Mouse (Mus musculus): ENCODE data around the gene Tmod1. TPM values are rescaled to one million over a fixed set of nuclear protein-coding genes. Genes with fewer than 3 reads are reported as not detected.

Tmod1 gene
- polyA plus RNA-seq, 1 experiment = 1.2 TPM

DNA sequence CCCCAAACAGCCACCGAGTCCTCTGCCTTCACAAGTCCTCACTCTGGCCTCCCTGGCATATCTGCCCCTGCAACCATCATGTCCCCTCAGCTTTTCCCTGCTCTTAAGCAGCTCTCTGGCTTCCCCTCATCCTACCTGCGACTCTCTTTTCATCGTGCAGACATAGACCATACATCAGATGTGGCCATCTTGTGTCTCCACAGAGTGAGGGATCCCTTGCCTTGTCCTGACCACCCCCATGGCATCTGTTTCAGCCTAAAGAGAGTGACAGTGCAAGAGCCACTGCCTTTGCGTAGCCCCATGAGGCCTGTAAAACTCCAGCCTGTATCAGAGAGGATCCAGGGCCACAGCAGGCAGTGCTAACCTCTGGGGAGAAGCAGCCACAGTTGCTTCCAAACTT is 10.0 kb upstream of the Tmod1 start:
- Histone ChIP-seq H3K4me1 (ENCODE audit: control insufficient read depth, insufficient read depth, low read length) (no peaks in the 10 kb centered on the region; the same call in 1 of the 2 replicates), H3K27ac (ENCODE audit: insufficient read depth, low read depth, low read length) (no peak overlapping the region), H3K4me3 (ENCODE audit: insufficient read depth, low read length) (no peak overlapping the region)
- TF ChIP-seq CTCF (IDR thresholded peaks at IDR 0.05; ENCODE audit: low read depth, low read length) = no peak
- no peak for TF ChIP-seq POLR2A (IDR thresholded peaks at IDR 0.05; ENCODE audit: borderline replicate concordance, low read depth, low read length)

DNA sequence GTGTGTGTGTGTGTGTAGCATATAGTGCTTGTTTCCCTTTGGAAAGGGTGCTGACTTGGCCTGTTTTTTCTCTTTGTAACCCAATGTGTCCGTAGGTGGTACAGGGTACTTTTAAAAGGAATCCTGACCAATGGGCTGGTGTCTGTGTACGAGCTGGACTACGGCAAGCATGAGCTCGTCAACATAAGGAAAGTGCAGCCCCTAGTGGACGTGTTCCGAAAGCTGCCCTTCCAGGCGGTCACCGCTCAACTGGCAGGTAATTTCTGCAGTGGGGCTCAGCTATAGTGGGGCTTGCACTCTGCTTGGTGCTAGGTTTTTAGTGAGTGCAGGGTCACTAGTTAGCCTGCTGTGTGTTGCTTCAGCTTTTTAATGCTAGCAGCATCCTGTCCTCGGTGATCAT is 9.2 kb upstream of the Tmod1 start:
- no peak for TF ChIP-seq POLR2A (IDR thresholded peaks at IDR 0.05; ENCODE audit: borderline replicate concordance, low read depth, low read length)
- TF ChIP-seq CTCF (IDR thresholded peaks at IDR 0.05; ENCODE audit: low read depth, low read length) = no peak
- Histone ChIP-seq H3K27ac (ENCODE audit: insufficient read depth, low read depth, low read length) (no peak overlapping the region), H3K4me3 (ENCODE audit: insufficient read depth, low read length) (no peak overlapping the region)

DNA sequence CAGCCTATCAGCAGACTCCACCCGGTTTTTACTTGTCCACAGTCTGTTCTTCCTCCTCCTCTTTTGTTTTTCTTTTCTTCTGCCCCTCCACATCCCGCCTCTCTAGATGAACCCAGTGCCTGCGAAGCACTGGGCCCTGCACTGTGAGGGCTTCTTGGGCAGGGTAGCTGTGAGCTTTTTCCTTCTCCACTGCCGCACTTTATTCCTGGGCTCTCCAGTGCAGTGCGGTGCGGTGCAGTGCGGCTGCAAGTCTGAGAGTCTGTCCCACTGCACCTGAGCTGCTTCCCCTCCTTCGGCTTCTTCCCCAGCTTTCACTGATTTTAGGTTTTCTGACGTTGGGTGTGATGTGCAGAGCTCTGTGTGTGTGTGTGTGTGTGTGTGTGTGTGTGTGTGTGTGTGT is 6.3 kb upstream of the Tmod1 start:
- TF ChIP-seq POLR2A (IDR thresholded peaks at IDR 0.05; ENCODE audit: borderline replicate concordance, low read depth, low read length) (no peak), CTCF (IDR thresholded peaks at IDR 0.05; ENCODE audit: low read depth, low read length) (no peak)
- H3K27ac ChIP-seq (ENCODE audit: insufficient read depth, low read depth, low read length) = no peak overlapping the region
- no peaks in the 10 kb centered on the region; the same call in 1 of the 2 replicates for H3K4me1 ChIP-seq (ENCODE audit: control insufficient read depth, insufficient read depth, low read length)
- no peak overlapping the region for H3K4me3 ChIP-seq (ENCODE audit: insufficient read depth, low read length)

More for the DNA sequence above, 9.2 kb upstream of the Tmod1 start:
- H3K4me1 ChIP-seq (ENCODE audit: control insufficient read depth, insufficient read depth, low read length) = no peaks in the 10 kb centered on the region; the same call in 1 of the 2 replicates

DNA sequence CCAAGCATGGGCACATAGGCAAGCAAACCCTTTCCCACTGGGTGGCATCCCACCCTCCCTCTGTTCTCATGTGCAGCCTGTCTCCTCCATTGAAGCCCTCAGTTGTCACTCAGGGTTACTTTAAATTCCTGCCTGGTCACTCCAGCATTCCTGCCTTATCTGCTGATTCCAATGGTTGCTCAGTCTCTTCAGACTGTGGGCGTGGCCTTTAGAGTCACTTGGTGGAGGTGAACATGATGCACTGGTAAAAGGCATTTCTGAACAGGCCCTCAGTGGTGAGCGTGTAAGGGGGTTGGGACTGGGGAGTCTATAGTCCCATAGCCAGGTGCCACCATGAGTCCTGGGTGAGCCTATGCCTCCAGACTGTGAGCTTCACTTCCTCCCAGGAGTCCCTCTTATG is 5.5 kb upstream of the Tmod1 start:
- no peak overlapping the region for H3K4me3 ChIP-seq (ENCODE audit: insufficient read depth, low read length)
- TF ChIP-seq POLR2A (IDR thresholded peaks at IDR 0.05; ENCODE audit: borderline replicate concordance, low read depth, low read length) = no peak
- no peak for TF ChIP-seq CTCF (IDR thresholded peaks at IDR 0.05; ENCODE audit: low read depth, low read length)
- no peaks in the 10 kb centered on the region; the same call in 1 of the 2 replicates for H3K4me1 ChIP-seq (ENCODE audit: control insufficient read depth, insufficient read depth, low read length)
- no peak overlapping the region for H3K27ac ChIP-seq (ENCODE audit: insufficient read depth, low read depth, low read length)

DNA sequence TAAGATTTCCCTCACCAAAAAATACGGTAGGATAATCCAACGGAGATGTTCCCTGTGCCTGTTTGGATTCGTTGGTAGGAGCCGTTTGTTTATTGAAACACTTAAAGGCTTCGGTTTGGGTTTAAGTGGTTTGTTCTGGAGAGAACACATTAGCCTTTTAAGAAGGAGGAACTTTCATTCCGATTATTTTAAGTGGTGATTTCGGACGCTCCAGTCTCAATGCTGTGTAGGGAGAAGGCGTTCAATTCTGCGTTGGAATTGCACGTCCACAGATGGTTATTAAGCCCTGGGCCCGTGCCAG is 194 bp upstream of the Tmod1 start:
- Histone ChIP-seq H3K4me1 (ENCODE audit: control insufficient read depth, insufficient read depth, low read length) (peaks cover 28% of the 10 kb centered on the region), H3K4me3 (ENCODE audit: insufficient read depth, low read length) (peak overlapping the region; percentile 82), H3K27ac (ENCODE audit: insufficient read depth, low read depth, low read length) (no peak overlapping the region)
- no peak for TF ChIP-seq POLR2A (IDR thresholded peaks at IDR 0.05; ENCODE audit: borderline replicate concordance, low read depth, low read length)
- TF ChIP-seq CTCF (IDR thresholded peaks at IDR 0.05; ENCODE audit: low read depth, low read length) = no peak

DNA sequence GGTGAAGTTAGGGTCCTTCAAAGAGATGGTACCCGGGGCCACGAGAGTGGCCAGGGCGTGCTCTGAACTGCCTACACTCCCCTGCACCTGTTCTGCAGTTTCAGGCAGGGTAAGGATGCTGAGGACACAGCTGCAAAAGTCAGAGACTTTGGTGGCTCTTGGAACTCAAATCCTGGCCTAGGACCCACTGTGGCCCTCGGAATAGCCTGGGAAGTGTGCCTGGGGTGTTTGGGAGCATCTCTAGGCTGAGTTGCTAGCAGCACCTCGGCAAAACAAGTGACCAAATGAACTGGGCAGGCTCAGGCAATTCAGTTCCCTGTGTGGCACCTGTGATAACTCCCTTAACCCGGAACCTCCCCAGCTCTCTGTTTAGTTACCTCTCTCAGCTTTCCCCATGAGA is 1.2 kb downstream of the Tmod1 start:
- TF ChIP-seq POLR2A (IDR thresholded peaks at IDR 0.05; ENCODE audit: borderline replicate concordance, low read depth, low read length) = no peak
- TF ChIP-seq CTCF (IDR thresholded peaks at IDR 0.05; ENCODE audit: low read depth, low read length) = no peak
- peak overlapping the region; percentile 82 for H3K4me3 ChIP-seq (ENCODE audit: insufficient read depth, low read length)
- H3K4me1 ChIP-seq (ENCODE audit: control insufficient read depth, insufficient read depth, low read length) = peaks cover 28% of the 10 kb centered on the region
- H3K27ac ChIP-seq (ENCODE audit: insufficient read depth, low read depth, low read length) = no peak overlapping the region

DNA sequence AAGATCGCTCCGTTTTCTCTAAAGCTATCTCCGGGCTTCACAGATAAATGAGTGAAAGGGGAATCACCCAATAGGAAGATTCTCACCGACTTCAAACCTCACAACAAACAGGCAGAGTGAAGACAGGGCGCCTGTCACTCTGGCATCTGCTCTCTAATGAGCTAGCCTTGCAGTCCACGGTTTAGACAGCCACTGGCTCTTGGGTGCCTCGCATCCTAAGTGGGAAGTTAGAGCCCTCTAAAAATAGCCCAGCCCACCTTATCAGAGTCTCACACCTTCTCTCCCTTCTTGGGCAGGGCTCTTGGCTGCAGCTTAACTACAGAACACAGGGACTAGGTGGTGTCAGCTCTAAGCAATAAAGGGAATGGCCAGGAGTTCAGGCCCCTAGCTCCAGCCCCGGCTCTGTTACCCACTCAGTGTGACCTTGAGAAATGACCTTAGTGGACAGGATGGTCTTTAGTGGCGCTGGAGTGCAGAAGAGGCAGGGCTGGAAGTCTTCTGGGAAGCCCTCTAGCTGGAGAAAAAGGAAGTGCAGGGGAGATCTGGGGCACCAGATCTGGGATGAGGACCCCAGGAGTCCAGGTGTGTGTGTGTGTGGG is 2.0 kb downstream of the Tmod1 start:
- Histone ChIP-seq H3K4me3 (ENCODE audit: insufficient read depth, low read length) (peak overlapping the region; percentile 82), H3K27ac (ENCODE audit: insufficient read depth, low read depth, low read length) (peak overlapping the region; percentile 73), H3K4me1 (ENCODE audit: control insufficient read depth, insufficient read depth, low read length) (peaks cover 28% of the 10 kb centered on the region)
- TF ChIP-seq CTCF (IDR thresholded peaks at IDR 0.05; ENCODE audit: low read depth, low read length) (peak; percentile 26; the same call in 1 of the 2 replicates), POLR2A (IDR thresholded peaks at IDR 0.05; ENCODE audit: borderline replicate concordance, low read depth, low read length) (no peak)

DNA sequence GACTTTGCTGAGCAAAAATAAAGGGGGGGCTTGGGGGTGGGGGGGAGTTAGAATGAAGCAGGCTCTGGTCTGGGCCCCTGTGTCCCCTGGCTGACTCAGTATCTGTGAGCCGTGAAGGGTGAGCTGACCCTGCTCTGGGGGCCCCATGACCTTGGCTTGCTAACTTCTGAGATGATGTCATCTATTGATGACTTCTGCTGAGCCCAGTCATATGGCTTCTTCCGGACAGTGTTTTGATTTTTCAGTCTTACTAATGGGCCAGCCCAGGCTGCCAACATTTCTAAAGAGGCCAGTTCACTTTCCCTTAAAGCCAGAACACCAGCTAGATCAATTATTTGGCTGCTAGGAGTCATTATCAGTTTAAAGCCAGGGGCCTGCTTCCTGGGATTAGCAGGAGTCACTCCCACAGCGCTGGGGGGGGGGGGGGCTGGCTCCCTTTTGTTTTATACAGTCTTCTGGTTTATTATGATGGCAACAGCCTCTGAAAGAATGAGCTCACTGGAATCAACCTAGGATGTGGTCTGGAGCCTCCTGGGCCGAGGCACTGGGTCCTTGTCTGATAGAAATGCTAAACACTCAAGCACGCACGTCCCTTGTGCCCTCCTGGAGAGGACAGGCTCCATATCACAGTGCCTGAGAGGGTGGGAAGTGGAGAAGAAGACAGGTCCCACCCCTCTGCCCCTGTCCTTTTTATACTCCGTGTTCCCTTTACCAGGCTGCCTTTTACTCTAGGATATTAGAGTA is 3.2 kb downstream of the Tmod1 start:
- Histone ChIP-seq H3K4me1 (ENCODE audit: control insufficient read depth, insufficient read depth, low read length) (peaks cover 31% of the 10 kb centered on the region), H3K27ac (ENCODE audit: insufficient read depth, low read depth, low read length) (peak overlapping the region; percentile 73), H3K4me3 (ENCODE audit: insufficient read depth, low read length) (no peak overlapping the region)

DNA sequence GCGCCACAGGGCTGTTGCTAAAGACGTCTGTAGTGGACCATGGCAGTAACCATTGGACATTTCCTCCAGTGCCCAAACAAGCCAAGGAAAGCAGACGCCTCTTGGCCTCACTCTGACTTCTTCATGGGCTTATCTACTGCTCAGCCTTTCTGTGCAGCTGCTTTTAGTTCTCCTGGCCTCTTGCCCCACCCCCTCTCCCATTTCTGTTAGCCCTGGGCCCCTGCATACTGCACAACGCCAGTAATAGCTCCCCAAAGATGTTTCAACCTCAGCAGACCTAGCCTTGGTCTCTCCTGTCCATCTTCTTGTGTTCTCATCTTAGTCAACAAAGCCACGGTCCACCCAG is 3.7 kb downstream of the Tmod1 start:
- Histone ChIP-seq H3K27ac (ENCODE audit: insufficient read depth, low read depth, low read length) (peak overlapping the region; percentile 73), H3K4me1 (ENCODE audit: control insufficient read depth, insufficient read depth, low read length) (peaks cover 32% of the 10 kb centered on the region), H3K4me3 (ENCODE audit: insufficient read depth, low read length) (no peak overlapping the region)
- TF ChIP-seq POLR2A (IDR thresholded peaks at IDR 0.05; ENCODE audit: borderline replicate concordance, low read depth, low read length) (no peak), CTCF (IDR thresholded peaks at IDR 0.05; ENCODE audit: low read depth, low read length) (no peak)

More for the DNA sequence above, 3.2 kb downstream of the Tmod1 start:
- TF ChIP-seq POLR2A (IDR thresholded peaks at IDR 0.05; ENCODE audit: borderline replicate concordance, low read depth, low read length) (no peak), CTCF (IDR thresholded peaks at IDR 0.05; ENCODE audit: low read depth, low read length) (no peak)

DNA sequence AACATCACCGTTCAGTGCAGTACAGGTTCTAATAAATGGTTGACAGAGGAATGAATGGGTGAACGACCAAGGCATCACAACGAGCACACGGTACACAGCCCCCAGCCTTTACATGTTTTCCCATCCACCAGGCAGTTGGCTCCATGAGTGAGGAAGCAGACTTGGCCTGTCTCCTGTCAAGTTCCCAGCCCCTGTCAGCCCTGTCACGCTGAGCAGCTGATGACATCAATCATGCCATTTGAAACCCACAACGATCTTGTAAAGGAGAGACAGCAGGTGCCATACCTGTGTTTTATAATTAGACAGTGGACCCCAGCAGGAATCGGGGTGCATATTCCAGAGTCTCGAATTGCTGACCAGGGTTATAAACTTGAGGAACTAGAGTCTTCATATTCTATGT is 4.6 kb downstream of the Tmod1 start:
- Histone ChIP-seq H3K27ac (ENCODE audit: insufficient read depth, low read depth, low read length) (no peak overlapping the region), H3K4me1 (ENCODE audit: control insufficient read depth, insufficient read depth, low read length) (peaks cover 36% of the 10 kb centered on the region), H3K4me3 (ENCODE audit: insufficient read depth, low read length) (no peak overlapping the region)
- TF ChIP-seq POLR2A (IDR thresholded peaks at IDR 0.05; ENCODE audit: borderline replicate concordance, low read depth, low read length) (no peak), CTCF (IDR thresholded peaks at IDR 0.05; ENCODE audit: low read depth, low read length) (no peak)

Measured in bone marrow macrophage, adult 2 months (primary cell).